Mouse (Mus musculus) adrenal gland, postnatal 10 days (tissue): ENCODE data around the gene Swsap1. TPM values are rescaled to one million over a fixed set of nuclear protein-coding genes. Genes with fewer than 3 reads are reported as not detected.

ENCODE experiments used
- DNase-seq: peaks from one replicate; pipeline ENCODE4 v3.0.0; 2021; ENCODE audit warnings: mixed read lengths
- total RNA-seq, 2 experiments: library from RNA; stranded (reverse); gene quantifications; 2 replicates each; pipeline ENCODE4 v1.2.3; 2021

Gene Swsap1
- total RNA-seq, 2 experiments from 2014 or later, result 11.9 to 15.1 TPM

GRCm38 (mm10) chr9:21935466-21936131 lies 20.0 kb upstream of the Swsap1 start:
- DNase-seq, result no peak

GRCm38 (mm10) chr9:21936692-21937570 lies 18.6 kb upstream of the Swsap1 start, which contains the start of gene Plppr2:
Plppr2 (plus strand) TSS chr9:21937033.
- peak; percentile 99 for DNase-seq

- no peak for DNase-seq
Observed at GRCm38 (mm10) chr9:21937711-21938175, 17.8 kb upstream of the Swsap1 start.

GRCm38 (mm10) chr9:21938234-21938855 lies 17.2 kb upstream of the Swsap1 start:
- DNase-seq, result no peak

- no peak for DNase-seq
Observed at GRCm38 (mm10) chr9:21943046-21943445, 12.5 kb upstream of the Swsap1 start.

GRCm38 (mm10) chr9:21943638-21944037 lies 11.9 kb upstream of the Swsap1 start:
- no peak for DNase-seq

- DNase-seq, result no peak
Observed at GRCm38 (mm10) chr9:21944267-21944666, 11.3 kb upstream of the Swsap1 start.

GRCm38 (mm10) chr9:21947540-21948130 lies 7.9 kb upstream of the Swsap1 start:
- DNase-seq, result no peak

- DNase-seq, result no peak
Observed at GRCm38 (mm10) chr9:21948146-21948545, 7.4 kb upstream of the Swsap1 start.

- no peak for DNase-seq
Observed at GRCm38 (mm10) chr9:21948790-21949189, 6.8 kb upstream of the Swsap1 start.

- peak; percentile 89 for DNase-seq
Observed at GRCm38 (mm10) chr9:21950322-21950721, 5.2 kb upstream of the Swsap1 start.

- DNase-seq, result no peak
Observed at GRCm38 (mm10) chr9:21951977-21952376, 3.6 kb upstream of the Swsap1 start.

- DNase-seq, result no peak
Observed at GRCm38 (mm10) chr9:21953600-21953999, 2.0 kb upstream of the Swsap1 start.

GRCm38 (mm10) chr9:21954635-21955034 lies 920 bp upstream of the Swsap1 start:
- DNase-seq, result no peak

GRCm38 (mm10) chr9:21955225-21955569 lies 358 bp upstream of the Swsap1 start:
- DNase-seq, result no peak

- peak; percentile 26 for DNase-seq
Observed at GRCm38 (mm10) chr9:21958372-21958771, 2.8 kb downstream of the Swsap1 start.

GRCm38 (mm10) chr9:21959244-21959643 lies 3.7 kb downstream of the Swsap1 start:
- no peak for DNase-seq

GRCm38 (mm10) chr9:21960135-21960534 lies 4.6 kb downstream of the Swsap1 start:
- no peak for DNase-seq

- peak; percentile 52 for DNase-seq
Observed at GRCm38 (mm10) chr9:21960558-21961208, 5.1 kb downstream of the Swsap1 start.

- DNase-seq, result peak; percentile 29
Observed at GRCm38 (mm10) chr9:21961366-21961980, 5.9 kb downstream of the Swsap1 start.

GRCm38 (mm10) chr9:21962010-21962409 lies 6.5 kb downstream of the Swsap1 start:
- no peak for DNase-seq
